Mouse (Mus musculus) limb, embryonic 11.5 days (tissue): ENCODE measurements at regions not wholly inside any gene's neighbourhood (a gene's known extent, or its start where the extent isn't known, plus 50 kb on each side); places are given as distances from the start of the nearest gene placed in this dataset.

Experiments
- ATAC-seq: fragments of 200-750 bp; cut with Nextera tagmentation; 2 replicates; pipeline ENCODE4 v1.8.0; 2017; ENCODE audit warnings: low read depth; ENCODE audit not compliant: insufficient number of reproducible peaks, low FRiP score, low TSS enrichment
- DNase-seq: peaks from one replicate; pipeline ENCODE4 v3.0.0-alpha.2; 2015; ENCODE audit warnings: low spot score
- H3K27ac ChIP-seq: fragments of 300-500 bp; sonication (generic); replicated peaks from 2 replicates; pipeline ENCODE4 v1.5.1; 2014; ENCODE audit warnings: low read depth, mild to moderate bottlenecking, low read length
- H3K27me3 ChIP-seq: fragments of 300-500 bp; sonication (generic); 2 replicates; pipeline ENCODE4 v1.6.1; 2014; ENCODE audit warnings: mild to moderate bottlenecking, low read length, mixed read lengths; ENCODE audit not compliant: control insufficient read depth, insufficient read depth
- H3K36me3 ChIP-seq: fragments of 300-500 bp; sonication (generic); 2 replicates; pipeline ENCODE4 v1.6.1; 2014; ENCODE audit warnings: mild to moderate bottlenecking, low read length, moderate library complexity, mixed read lengths; ENCODE audit not compliant: control insufficient read depth, insufficient read depth
- H3K4me1 ChIP-seq: fragments of 300-500 bp; sonication (generic); 2 replicates; pipeline ENCODE4 v1.6.1; 2014; ENCODE audit warnings: low read length, mixed read lengths; ENCODE audit not compliant: control insufficient read depth, insufficient read depth
- H3K4me2 ChIP-seq: fragments of 300-500 bp; sonication (generic); 2 replicates; pipeline ENCODE4 v1.6.1; 2014; ENCODE audit warnings: low read depth, mild to moderate bottlenecking, moderate library complexity; ENCODE audit not compliant: severe bottlenecking
- H3K4me3 ChIP-seq: fragments of 300-500 bp; sonication (generic); 2 replicates; pipeline ENCODE4 v1.5.1; 2014; ENCODE audit warnings: low read depth, low read length
- H3K9ac ChIP-seq: fragments of 300-500 bp; sonication (generic); 2 replicates; pipeline ENCODE4 v1.6.1; 2014; ENCODE audit warnings: mild to moderate bottlenecking, low read length
- H3K9me3 ChIP-seq: fragments of 300-500 bp; sonication (generic); 2 replicates; pipeline ENCODE4 v1.6.1; 2016; ENCODE audit warnings: low read length; ENCODE audit not compliant: control insufficient read depth
- WGBS: fragments of 180-500 bp; shearing (Covaris S2); extraction: QIAGEN DNeasy Blood & Tissue Kit; methylation state at CpG from one replicate; pipeline ENCODE4 v1.1.7; 2014; 5-methylcytosine and 5-hydroxymethylcytosine counted together

DNA sequence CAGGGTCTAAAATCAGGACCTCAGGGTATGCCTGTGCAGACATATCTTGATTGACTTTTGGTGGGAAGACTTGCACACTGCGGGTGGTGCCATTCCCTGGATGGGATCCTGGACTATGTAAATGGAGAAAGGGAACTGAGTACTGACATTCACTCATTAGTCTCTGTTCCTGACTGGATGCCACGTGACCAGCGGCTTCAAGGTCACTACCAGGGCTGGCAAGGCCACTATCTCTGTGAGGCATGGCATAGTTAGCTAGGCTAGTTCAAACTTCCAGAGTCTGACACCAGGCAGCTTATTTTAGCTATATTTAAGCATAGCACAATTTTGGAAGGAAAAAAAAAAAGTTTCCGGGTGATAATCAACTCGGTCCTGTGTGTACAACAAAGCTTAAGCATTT lies 108.0 kb upstream of the Gm6657 start:
- H3K4me1 ChIP-seq: no peaks in the 10 kb centered on the region
- 87% methylated on average over 5 of the region's 5 CpGs for WGBS
- no peaks in the 10 kb centered on the region for H3K27me3 ChIP-seq
- DNase-seq (no peak), ATAC-seq (no peak)
- H3K36me3 ChIP-seq: no peaks in the 10 kb centered on the region
- H3K27ac ChIP-seq: no peak overlapping the region
- no peaks in the 10 kb centered on the region for H3K9me3 ChIP-seq
- H3K4me2 ChIP-seq: no peak overlapping the region
- no peak overlapping the region for H3K9ac ChIP-seq
- H3K4me3 ChIP-seq: no peak overlapping the region

- Histone ChIP-seq H3K4me2 (no peak overlapping the region), H3K9ac (no peak overlapping the region), H3K27ac (no peak overlapping the region), H3K4me1 (no peaks in the 10 kb centered on the region), H3K4me3 (no peak overlapping the region), H3K36me3 (no peaks in the 10 kb centered on the region), H3K9me3 (no peaks in the 10 kb centered on the region), H3K27me3 (no peaks in the 10 kb centered on the region)
- DNase-seq (no peak), ATAC-seq (no peak)
- WGBS: 59% methylated on average over 1 of the region's 1 CpGs
Measured at GRCm38 (mm10) chr12:78087921-78088320, 106.1 kb upstream of the Gm6657 start.

DNA sequence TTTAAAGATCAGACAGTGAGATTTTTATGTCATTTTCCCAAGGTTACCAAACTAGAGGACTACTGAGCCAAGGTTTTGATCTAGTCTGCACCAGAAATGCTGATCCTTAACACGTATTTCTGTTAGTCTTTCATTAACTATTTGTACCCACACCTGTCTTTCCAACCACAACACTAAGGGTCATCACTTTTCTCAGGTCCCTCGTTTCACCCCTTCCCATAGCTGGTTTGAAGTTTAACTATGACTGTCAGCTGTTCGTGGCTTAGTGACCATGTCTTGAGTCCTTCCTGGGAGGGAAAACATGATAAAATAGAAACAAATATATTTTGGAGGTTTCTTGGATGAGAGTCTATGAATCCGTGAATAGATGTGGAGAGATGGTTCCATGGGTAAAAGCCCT lies 99.6 kb upstream of the Gm6657 start:
- H3K4me2 ChIP-seq: no peak overlapping the region
- H3K9me3 ChIP-seq: no peaks in the 10 kb centered on the region
- 82% methylated on average over 4 of the region's 4 CpGs for whole genome bisulfite sequencing
- no peaks in the 10 kb centered on the region for H3K36me3 ChIP-seq
- DNase-seq (no peak), ATAC-seq (no peak)
- no peak overlapping the region for H3K4me3 ChIP-seq
- no peaks in the 10 kb centered on the region; the same call in 1 of the 2 replicates for H3K4me1 ChIP-seq
- H3K27me3 ChIP-seq: no peaks in the 10 kb centered on the region
- no peak overlapping the region for H3K9ac ChIP-seq
- no peak overlapping the region for H3K27ac ChIP-seq

- no peaks in the 10 kb centered on the region; the same call in 1 of the 2 replicates for H3K4me1 ChIP-seq
- no peaks in the 10 kb centered on the region for H3K9me3 ChIP-seq
- no peak overlapping the region for H3K27ac ChIP-seq
- WGBS: 74% methylated on average over 2 of the region's 2 CpGs
- DNase-seq: no peak
- no peaks in the 10 kb centered on the region for H3K27me3 ChIP-seq
- ATAC-seq: no peak
- no peak overlapping the region for H3K4me2 ChIP-seq
- no peak overlapping the region for H3K4me3 ChIP-seq
- H3K36me3 ChIP-seq: no peaks in the 10 kb centered on the region
- no peak overlapping the region for H3K9ac ChIP-seq
Measured at GRCm38 (mm10) chr12:78095352-78095751, 98.7 kb upstream of the Gm6657 start.

GRCm38 (mm10) chr12:78095916-78096315 lies 98.1 kb upstream of the Gm6657 start:
- no peak for DNase-seq
- H3K4me1 ChIP-seq: no peaks in the 10 kb centered on the region; the same call in 1 of the 2 replicates
- H3K9ac ChIP-seq: no peak overlapping the region
- H3K4me3 ChIP-seq: no peak overlapping the region
- no peak overlapping the region for H3K4me2 ChIP-seq
- ATAC-seq: no peak
- H3K27ac ChIP-seq: no peak overlapping the region
- H3K36me3 ChIP-seq: no peaks in the 10 kb centered on the region
- WGBS: 85% methylated on average over 2 of the region's 2 CpGs
- H3K9me3 ChIP-seq: no peaks in the 10 kb centered on the region
- no peaks in the 10 kb centered on the region for H3K27me3 ChIP-seq

- H3K4me2 ChIP-seq: no peak overlapping the region
- 71% methylated on average over 1 of the region's 1 CpGs for WGBS
- no peak for ATAC-seq
- no peaks in the 10 kb centered on the region for H3K36me3 ChIP-seq
- H3K4me1 ChIP-seq: no peaks in the 10 kb centered on the region; the same call in 1 of the 2 replicates
- DNase-seq: no peak
- H3K27me3 ChIP-seq: no peaks in the 10 kb centered on the region
- no peak overlapping the region for H3K27ac ChIP-seq
- H3K4me3 ChIP-seq: no peak overlapping the region
- H3K9me3 ChIP-seq: no peaks in the 10 kb centered on the region
- no peak overlapping the region for H3K9ac ChIP-seq
Measured at GRCm38 (mm10) chr12:78097119-78097518, 96.9 kb upstream of the Gm6657 start.

- ATAC-seq (no peak), DNase-seq (no peak)
- no peak overlapping the region for H3K4me3 ChIP-seq
- no peaks in the 10 kb centered on the region; the same call in 1 of the 2 replicates for H3K4me1 ChIP-seq
- no peaks in the 10 kb centered on the region for H3K9me3 ChIP-seq
- no peaks in the 10 kb centered on the region for H3K36me3 ChIP-seq
- no peak overlapping the region for H3K4me2 ChIP-seq
- H3K27me3 ChIP-seq: no peaks in the 10 kb centered on the region
- H3K27ac ChIP-seq: no peak overlapping the region
- H3K9ac ChIP-seq: no peak overlapping the region
- WGBS: 73% methylated on average over 2 of the region's 2 CpGs
Measured at GRCm38 (mm10) chr12:78097692-78098091, 96.3 kb upstream of the Gm6657 start.

DNA sequence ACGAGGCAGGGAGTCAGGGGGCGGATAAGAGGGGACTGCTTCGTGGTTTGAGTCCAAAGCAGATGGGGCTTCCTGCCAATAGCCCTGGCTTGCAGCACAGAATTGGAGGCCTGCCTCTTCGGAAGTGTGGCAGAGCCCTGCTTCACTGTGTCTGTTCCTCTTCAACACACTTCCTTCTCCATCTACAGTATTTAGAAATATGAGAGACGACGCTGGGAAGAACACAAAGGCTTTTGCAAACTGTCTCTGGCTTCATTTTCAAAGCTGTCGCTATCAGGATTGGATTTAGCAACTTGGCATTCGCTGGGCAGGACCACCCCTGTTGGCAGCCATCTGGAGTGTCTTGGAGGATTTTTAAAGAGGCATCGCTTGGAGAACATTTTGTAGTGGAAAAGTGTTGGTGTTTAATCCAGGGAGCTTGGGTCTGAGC lies 95.3 kb upstream of the Gm6657 start:
- WGBS: 89% methylated on average over 9 of the region's 9 CpGs

DNA sequence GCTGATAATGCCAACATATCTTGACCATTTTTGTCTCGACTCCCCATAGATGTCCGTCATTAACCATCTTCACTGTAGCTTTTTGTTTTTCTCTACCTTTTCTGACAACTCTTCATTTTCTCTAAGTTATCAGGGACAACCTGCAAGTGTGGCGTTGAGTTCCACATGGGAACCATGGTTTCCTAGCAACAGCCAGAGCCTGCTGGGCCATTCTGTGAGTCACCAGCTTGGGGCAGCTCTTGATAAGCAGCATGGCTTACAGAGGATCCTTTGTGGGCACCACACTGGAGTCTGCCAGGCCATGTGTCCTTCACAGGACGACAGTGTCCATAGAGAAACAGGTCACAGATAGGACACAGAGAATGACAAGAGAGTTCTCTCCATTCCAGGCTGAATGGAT lies 94.3 kb upstream of the Gm6657 start:
- WGBS: 80% methylated on average over 4 of the region's 4 CpGs
- DNase-seq (no peak), ATAC-seq (no peak)
- no peaks in the 10 kb centered on the region for H3K9me3 ChIP-seq
- no peaks in the 10 kb centered on the region for H3K36me3 ChIP-seq
- H3K9ac ChIP-seq: no peak overlapping the region
- H3K4me3 ChIP-seq: no peak overlapping the region
- no peak overlapping the region for H3K4me2 ChIP-seq
- no peaks in the 10 kb centered on the region for H3K27me3 ChIP-seq
- no peaks in the 10 kb centered on the region; the same call in 1 of the 2 replicates for H3K4me1 ChIP-seq
- no peak overlapping the region for H3K27ac ChIP-seq

More for the DNA sequence above, 95.3 kb upstream of the Gm6657 start:
- Histone ChIP-seq H3K9ac (no peak overlapping the region), H3K36me3 (no peaks in the 10 kb centered on the region), H3K9me3 (no peaks in the 10 kb centered on the region), H3K4me1 (no peaks in the 10 kb centered on the region; the same call in 1 of the 2 replicates), H3K27ac (no peak overlapping the region), H3K4me3 (no peak overlapping the region), H3K4me2 (no peak overlapping the region), H3K27me3 (no peaks in the 10 kb centered on the region)
- no peak for ATAC-seq
- DNase-seq: no peak
